Mouse (Mus musculus): ENCODE measurements at regions not wholly inside any gene's neighbourhood (a gene's known extent, or its start where the extent isn't known, plus 50 kb on each side); places are given as distances from the start of the nearest gene placed in this dataset.

DNA sequence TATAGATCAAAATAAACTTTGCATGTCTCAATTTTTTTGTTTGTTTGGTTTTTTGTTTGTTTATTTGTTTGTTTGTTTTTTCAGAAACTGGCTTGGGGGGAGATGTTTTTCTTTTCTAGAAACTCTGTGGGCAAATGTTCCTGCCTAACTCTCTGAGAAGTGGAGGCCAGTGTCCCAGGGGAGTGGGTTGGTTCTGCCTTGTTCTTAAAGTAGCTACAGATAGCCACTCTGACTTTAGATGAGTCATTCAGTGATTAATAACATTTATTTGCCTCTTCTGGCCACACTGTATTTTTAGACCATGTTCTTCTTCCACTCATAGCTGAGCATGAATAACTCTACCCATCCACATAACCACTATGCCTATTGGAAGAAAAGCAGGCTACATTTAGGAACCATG is 405.6 kb upstream of the Adamts16 start:
- DNase-seq (ENCODE audit: low spot score in 2 of 2), result no peak

DNA sequence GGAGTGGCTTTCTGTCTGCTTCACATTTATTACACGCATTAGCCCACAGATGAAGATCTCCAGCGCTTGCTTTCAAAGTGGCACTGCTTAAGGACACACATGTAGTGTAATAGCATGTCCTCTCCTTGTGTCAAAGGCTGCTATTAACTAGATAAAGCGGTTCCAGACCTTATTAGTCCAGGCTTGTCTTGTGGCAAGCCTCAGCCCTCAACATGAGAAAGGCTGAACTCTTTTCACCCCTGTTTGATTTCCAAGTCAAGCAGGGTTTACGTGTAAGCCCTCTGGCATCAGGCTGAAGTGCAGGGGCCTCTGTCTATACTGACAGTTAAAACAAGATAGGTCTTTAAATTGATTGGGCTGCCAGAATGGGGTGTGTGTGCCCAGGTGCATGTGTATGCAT is 403.7 kb upstream of the Adamts16 start:
- DNase-seq (ENCODE audit: low spot score in 2 of 2), result no peak

DNA sequence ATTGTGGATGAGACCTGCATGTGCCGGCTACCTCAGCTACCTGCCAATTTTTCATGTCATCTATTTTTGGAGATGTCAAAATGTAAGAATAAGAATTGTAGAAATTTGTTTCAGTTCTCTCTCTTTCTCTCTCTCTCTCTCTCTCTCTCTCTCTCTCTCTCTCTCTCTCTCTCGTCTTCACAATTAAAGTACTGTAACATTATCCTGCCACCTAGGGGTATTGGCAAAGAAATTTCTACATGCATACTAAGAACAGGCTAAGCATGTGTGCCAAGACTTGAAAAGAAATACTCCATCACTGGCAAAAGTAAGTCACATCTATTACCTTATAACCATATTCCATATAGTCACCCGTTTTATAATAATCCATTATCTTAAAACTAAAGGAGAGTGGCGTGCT is 398.2 kb upstream of the Adamts16 start:
- no peak for DNase-seq (ENCODE audit: low spot score in 2 of 2)

DNA sequence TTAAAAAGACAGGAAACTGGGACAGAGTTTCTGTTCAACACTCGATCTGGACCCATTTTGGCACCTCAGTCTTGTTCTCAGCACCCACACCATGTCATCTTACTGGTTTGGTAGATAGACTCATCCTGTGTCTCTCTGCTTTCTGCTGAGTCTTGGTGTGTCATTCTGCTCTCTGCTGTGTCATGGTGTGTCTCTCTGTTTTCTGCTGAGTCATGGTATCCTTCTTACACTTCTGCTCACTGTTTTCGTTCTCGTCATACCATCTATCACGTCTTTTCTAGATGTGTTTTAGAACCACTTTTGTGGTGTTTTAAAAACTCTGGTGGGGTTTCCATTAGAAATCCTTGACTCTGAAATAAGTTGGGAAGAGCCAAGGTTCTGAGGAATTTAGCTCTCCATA is 393.7 kb upstream of the Adamts16 start:
- DNase-seq (ENCODE audit: low spot score in 2 of 2), result no peak

DNA sequence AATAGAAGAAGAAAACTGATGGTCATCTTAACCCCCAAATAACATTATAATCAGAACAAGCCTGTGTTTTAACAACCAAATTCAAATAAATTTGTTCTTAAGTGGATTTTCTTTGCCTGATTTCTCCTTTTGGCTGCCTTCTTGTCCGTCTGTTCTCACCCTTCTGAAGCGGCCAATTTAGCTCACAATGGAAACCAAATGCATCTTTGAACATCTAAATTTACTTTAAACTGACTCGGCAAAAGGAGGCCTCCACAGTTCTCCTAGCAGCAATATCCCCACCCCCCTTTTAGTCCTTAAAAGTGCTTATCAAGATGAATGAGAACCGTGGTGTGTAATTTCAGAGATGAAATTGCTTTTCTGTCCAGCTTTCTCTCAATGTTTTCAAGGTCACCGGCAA is 389.6 kb upstream of the Adamts16 start:
- DNase-seq (ENCODE audit: low spot score in 2 of 2), result no peak

DNA sequence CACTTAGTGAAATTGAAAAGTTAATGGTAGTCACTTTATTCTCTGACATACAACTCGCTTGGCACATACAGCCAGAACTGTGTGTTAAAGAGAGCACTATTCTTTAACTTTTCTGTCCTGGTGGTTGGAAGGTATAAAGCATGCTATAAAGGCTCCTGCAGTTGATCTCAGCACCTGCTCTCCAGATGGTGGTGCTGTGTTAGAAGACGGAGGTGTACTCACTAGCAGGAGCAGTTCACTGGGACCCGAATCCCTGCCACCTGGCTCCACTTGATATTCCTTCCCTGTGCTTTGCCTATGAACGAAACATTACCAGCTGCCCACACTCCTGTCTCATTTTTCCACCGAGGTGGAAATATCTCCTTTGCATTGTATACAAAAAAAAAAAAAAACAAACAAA is 373.2 kb upstream of the Adamts16 start:
- DNase-seq (ENCODE audit: low spot score in 2 of 2), result no peak

DNA sequence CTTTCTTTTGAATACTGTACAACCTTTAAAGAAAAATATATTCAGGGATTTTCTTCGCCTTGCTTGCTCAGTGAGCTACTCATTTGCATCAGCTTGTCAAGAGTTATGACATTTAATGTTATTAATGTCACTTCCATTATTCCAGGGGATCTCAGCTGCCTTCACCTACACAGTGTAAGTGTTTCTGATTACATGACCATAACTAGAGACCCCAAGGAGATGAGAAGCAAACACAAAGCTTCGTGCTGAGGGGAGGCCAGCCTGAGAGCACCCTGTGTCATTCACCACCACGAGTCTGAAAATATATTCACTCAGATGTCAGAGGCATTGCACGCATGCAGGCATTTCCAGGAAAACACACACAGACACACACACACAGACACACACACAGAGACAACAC is 369.8 kb upstream of the Adamts16 start:
- no peak for DNase-seq (ENCODE audit: low spot score in 2 of 2)

DNA sequence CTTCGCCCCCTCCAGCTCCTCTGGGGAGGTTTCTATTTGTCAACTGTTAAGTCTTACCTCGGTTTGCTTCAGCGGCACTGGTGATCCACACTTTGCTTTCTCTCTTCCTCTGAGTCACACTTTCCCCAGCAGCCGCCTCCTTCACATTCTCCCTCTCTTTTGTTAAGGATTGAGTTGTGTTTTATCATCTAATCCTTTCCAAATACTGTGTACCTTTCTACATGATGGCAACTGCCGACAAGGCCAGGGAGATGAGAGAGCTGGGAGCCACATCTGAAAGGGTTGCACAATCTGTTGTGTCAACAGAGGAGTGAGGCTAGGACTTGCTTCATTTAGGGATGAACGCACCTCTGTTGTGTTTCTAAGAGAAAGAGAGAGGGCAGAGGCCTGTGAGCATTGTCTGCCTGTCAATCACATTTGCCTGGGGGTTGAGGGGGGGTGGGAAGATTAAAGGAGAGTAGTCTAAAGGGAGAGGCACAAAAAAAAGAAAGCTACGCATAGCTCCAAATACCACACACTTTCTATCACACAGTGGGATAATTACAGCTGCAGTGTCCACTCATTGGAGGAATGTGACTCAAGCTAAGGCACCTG is 369.1 kb upstream of the Adamts16 start:
- no peak for DNase-seq (ENCODE audit: low spot score in 2 of 2)

DNA sequence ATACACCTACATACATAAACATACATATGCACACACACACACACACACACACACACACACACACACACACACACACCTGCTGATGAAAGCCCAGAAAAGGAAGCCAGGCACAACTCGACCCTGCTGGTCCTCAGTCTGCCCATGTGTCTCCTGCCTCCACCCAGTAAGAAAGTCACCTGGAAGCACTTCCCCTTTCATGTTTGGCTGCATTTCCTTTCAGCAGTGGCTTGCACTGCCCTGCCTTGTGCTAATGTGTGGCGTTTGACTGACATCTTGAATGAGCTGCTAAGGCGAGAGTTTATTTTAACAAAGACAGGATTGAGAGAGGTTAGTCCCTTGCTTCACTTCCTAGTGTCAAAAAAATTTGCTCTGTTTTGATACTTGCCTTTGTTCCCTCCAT is 364.1 kb upstream of the Adamts16 start:
- DNase-seq (ENCODE audit: low spot score in 2 of 2), result no peak

DNA sequence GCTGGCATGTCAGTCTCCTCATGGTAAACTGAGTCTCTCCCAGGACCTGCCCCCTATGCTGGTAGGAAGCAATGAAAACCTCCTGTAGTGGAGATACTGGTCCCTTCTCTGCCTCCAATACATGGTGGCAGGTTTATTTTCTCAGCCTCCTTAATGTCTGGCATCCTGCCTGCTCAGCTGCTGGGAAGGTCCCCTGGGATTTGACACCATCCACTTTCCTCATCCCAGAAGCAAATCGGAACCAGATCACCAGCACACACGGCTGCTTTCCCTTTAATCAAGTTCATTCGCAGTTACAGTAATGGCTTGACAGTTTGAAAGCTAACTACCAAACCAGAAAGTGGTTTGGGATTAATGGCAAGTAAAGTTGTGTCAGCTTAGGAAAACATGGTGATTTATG is 359.0 kb upstream of the Adamts16 start:
- no peak for DNase-seq (ENCODE audit: low spot score in 2 of 2)

DNA sequence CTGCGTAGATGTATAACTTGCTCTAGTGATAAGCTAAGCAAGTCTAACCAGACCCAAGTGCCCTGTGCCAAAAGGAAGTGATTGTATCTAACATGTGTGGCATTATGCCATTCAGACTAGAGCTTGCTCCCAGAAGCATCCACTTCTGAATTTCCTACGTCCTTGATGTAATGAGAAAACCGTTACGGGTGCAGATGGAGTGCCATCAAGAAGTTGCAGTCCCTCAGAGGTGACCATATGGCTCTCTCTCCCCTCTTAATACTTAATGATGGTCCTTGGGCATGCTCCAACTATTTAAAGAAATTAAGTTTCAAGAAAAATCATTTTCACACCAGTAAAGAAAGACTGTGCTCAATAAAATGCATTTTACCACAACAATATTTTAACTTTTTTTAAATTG is 354.1 kb upstream of the Adamts16 start:
- no peak for DNase-seq (ENCODE audit: low spot score in 2 of 2)

DNA sequence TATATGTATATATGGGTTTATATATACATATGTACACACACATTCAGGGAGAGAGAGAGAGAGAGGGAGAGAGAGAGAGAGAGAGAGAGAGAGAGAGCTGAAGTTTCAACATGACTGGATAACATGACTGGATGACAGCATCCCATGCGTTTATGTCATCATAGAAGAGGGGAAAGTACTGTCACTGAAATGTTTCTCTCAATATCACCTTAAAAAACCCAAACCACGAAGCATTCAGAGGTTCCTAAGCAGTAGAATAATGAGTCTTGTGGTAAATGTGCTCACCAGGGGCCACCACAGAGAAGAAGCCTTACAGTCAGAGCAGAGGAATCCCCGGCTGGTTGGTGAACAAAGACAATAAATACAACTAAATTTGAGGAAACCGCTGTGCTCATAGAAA is 342.9 kb upstream of the Adamts16 start:
- no peak for DNase-seq (ENCODE audit: low spot score in 2 of 2)

DNA sequence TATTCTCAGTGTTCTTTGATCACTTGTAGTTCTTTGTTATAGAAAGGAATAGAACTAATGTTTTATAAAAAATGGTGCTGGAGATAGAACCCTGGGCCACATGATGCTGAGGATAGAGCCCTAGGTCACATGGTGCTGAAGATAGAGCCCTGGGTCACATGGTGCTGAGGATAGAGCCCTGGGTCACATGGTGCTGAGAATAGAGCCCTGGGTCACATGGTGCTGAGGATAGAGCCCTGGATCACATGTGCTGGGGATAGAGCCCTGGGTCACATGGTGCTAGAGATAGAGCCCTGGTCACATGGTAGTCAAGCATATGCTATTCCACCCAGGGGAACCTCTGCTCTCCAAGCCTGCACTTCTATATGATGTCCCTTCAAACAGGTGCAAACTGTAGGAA is 337.5 kb upstream of the Adamts16 start:
- DNase-seq (ENCODE audit: low spot score in 2 of 2), result no peak

DNA sequence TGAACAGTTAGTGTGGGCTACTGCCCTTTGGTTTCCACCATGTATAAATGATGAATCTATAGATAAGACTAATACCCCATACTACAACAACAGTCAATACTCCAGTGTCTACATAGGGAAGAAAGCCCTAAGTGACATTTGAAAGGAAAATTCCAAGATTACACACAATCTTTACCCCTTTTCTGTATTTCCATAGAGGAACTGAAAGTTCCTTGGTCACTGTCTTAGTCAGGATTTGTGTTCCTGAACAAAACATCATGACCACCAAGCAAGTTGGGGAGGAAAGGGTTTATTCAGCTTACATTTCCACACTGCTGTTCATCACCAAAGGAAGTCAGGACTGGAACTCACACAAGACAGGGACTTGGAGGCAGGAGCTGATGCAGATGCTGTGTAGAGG is 332.7 kb upstream of the Adamts16 start:
- DNase-seq (ENCODE audit: low spot score in 2 of 2), result no peak

DNA sequence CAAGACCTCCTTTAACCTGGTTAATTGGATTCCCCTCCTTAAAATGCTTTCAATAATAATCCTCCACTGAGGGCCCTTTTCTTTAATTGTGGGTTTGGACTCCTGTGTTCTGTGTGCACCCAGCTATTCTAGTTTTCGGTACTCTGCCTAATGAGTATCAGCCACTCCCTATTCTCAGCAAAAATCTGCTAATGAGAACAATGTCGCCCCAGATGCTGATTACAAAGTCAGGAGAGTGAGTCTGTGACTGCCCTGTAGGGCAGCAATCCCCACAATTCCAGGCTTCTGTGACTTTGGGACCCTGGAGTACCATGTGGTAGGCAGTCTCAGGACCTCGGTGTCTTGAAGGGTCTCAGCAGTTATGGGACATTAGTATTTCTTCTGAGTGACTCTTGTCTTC is 324.6 kb upstream of the Adamts16 start:
- no peak for DNase-seq (ENCODE audit: low spot score in 2 of 2)

DNA sequence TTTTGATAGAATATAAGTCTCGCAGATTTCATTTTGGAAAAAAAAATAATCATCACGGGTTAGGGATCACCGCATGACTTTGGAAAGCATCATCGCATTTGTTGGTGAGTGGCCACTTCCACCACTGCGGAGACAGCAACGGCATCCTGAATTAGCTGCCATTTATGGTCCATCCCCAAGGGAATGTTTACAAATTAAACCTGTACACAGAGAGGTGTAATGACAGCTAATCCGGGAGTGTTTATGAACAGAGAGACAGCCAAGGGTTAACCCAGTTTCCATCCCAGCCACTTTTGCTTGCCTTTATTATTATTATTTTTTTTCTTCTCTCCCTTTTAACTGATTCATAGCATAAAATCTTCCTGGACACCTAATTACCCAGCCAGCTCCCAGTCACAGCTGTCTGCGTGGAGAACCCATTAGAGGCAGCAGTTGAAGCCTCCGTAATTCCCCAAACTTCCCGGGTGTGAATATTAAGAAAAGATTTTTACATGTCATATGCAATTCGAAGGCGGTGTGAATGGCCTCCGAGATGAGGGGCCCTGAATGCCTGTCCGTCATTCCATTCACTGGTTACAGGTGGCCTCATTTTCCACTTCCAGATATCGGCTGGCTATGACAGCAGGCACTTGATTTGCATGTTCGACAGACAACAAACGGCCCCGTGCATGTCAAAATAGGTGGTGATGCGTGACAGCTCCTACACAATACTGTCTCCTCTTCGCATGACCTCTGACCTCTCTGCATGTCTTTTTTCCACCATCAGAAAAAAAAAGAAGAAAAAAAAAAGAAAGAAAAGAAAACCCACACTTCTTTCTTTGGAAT is 323.7 kb upstream of the Adamts16 start:
- no peak for DNase-seq (ENCODE audit: low spot score in 2 of 2)

DNA sequence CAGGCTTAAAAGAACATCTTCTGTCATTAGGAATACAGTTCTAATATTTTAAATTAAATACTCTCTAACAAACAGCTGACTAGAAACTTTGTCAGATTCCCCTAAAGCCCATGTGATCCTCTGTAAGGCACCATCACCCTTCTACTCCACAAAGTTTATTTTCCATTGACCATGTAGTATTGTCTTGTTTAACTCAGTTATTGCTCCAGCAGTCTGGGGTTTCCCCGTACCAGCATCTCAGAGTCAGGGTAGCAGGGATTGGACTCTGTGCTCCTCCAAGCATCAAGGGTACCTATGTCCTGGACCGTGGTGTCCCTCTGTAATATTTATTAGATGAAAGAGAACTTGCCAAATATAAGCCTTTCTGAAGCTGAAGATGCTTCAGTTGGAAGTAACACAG is 322.4 kb upstream of the Adamts16 start:
- DNase-seq (ENCODE audit: low spot score in 2 of 2), result no peak

DNA sequence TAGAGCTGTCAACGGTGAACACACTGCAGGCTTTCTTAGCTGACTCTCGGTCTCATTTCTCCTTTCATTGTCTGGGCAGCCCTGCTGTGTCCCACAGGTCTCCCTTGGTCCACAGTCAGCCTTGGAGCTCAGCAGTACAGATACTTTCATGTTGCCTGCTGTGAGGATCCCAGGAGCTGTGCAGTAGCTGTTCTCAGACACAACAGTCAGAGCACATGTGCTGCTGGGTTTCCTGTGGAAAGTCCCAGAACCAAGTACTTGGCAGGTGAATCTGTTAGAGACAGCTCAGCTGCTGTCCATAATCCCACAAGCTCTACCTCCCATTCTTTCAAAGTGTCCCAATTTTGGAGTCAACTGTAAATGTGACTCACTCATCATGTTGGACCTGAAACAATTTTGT is 321.3 kb upstream of the Adamts16 start:
- DNase-seq (ENCODE audit: low spot score in 2 of 2), result no peak

DNA sequence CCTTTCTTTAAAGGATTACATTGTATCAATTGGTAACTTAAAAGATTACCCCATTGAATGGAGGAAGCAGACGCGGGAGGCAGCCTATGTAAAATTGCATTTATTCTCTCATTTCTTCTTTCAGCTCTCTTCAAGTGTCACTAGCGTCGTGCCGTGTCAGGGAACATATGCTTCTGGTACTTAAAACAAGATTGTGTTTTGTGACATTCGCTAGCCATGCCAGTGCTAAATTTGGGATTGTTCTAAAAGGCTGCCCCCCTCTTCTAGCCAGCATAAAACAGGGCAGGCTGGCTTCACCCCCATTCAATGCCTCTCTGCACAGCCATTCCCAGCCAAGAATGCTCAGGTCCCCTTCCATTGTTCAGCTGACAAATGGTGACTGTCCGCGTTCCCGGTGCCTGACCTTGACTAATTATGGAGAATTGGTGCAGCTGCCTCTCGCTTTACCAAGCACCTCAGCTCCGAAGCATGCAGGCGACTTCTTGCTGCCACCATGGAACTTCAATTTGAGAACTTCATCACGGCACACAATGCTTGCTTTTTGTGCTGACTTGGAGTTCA is 316.8 kb upstream of the Adamts16 start:
- DNase-seq (ENCODE audit: low spot score in 2 of 2), result no peak

DNA sequence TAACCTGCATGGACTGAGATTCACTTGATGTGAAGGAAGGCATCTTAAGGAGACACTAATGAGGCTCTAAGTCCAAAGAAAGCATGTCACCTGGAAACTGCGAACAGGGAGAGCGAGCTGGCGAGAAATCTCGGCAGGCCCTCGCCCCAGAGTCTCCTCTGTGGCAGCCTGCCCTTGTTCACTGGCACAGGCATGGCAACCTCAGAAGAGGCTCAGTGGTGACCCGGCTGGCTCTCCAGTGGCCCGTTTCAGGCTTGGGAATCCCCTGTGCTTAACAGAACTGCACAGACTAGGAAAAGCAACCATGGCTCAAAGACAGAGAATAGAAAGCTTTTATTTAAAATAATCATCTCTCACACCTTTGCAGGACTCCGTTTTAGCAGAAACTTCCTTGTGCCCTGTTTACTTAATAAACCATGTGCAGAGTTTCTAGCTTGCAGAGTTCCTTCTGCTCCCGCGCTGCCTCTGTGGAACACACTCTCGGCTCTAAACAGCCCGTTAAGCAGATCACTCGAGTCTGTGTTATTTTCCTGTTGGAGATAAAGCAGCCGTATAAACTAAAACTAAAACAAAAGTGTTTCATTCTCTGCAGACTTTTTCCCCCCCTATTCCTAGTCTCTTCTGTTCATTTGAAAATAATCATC is 316.2 kb upstream of the Adamts16 start:
- no peak for DNase-seq (ENCODE audit: low spot score in 2 of 2)

DNA sequence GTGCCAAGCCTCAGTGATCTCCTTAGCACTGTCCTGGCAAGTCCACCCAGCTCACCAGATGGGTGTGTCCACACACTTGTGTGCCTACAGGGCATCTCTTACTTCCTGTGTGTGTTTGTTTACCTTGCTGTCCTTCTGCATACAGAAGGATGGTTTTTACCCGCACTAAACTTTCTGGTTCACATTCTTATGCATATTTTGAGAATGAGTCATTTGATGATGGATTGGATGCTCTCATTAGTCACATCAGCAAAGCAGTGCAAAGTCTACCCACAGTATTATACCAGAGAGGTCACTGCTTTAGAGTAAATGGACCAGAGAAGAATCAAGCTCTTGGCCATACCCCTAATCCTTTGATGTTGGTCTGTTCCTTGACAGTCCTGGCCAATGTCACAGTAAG is 308.5 kb upstream of the Adamts16 start:
- DNase-seq (ENCODE audit: low spot score in 2 of 2), result no peak

DNA sequence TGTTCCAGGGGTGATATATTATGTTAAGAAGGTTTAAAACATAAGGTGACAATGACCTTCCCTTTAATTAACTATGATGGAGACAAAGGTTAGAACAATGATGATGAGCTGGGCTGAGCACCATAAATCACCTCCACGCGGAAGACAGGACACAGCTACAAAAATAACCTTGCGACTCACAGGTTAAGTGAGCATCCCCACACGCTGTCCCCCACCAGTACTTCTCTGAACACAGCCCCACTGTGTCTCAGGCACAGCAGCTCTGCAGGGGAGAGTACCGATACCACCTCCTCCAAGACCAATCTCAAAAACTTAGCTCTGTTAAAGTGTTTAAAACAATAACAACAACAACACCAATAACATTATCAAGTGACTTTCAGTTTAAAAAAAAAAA is 307.7 kb upstream of the Adamts16 start:
- no peak for DNase-seq (ENCODE audit: low spot score in 2 of 2)
